Mouse (Mus musculus) mature B cell (primary cell): Measurements from ENCODE around the gene Ncs1.

Source experiments
- in situ Hi-C: fragments of 300-500 bp; cut with MboI; formaldehyde crosslinking; loops from 2 replicates; pipeline ENCODE4 v1.14.3; 2019

The Ncs1 gene

GRCm38 (mm10) chr2:31341726-31342535 is 96.3 kb downstream of the Ncs1 start:
- in situ Hi-C loops = no loop called here
